Mouse (Mus musculus): ENCODE results near the gene Nudcd3. TPM values are rescaled to one million over a fixed set of nuclear protein-coding genes. Genes with fewer than 3 reads are reported as not detected.

Nudcd3 gene
- total and polyA plus RNA-seq, 2 experiments from 2014 or later, result 29.2 to 37.8 TPM

GRCm38 (mm10) chr11:6123605-6124120 lies 76.6 kb downstream of the Nudcd3 start:
- Histone ChIP-seq H3K4me1 (ENCODE audit: control insufficient read depth, insufficient read depth) (no peaks in the 10 kb centered on the region), H3K9me3 (replicated peaks; ENCODE audit: control insufficient read depth, low read length) (no peaks in the 10 kb centered on the region), H3K27ac (ENCODE audit: low read depth) (no peak overlapping the region), H3K9ac (replicated peaks; ENCODE audit: low read depth, low read length) (no peak overlapping the region), H3K4me2 (ENCODE audit: low read depth, low read length) (no peak overlapping the region), H3K4me3 (ENCODE audit: low read depth, low read length) (no peak overlapping the region), H3K27me3 (ENCODE audit: control insufficient read depth, insufficient read depth, low read length) (no peaks in the 10 kb centered on the region), H3K36me3 (replicated peaks; ENCODE audit: control insufficient read depth, insufficient read depth, low read length) (peaks cover 6% of the 10 kb centered on the region)
- WGBS, result 100% methylated on average over 1 of the region's 1 CpGs
- no peak for ATAC-seq (ENCODE audit: insufficient read depth, low read depth)
- no peak for DNase-seq (ENCODE audit: low spot score)
- TF ChIP-seq EP300 (IDR thresholded peaks at IDR 0.05; ENCODE audit: low read depth) (no peak), CTCF (IDR thresholded peaks at IDR 0.05; ENCODE audit: low read depth) (no peak)

DNA sequence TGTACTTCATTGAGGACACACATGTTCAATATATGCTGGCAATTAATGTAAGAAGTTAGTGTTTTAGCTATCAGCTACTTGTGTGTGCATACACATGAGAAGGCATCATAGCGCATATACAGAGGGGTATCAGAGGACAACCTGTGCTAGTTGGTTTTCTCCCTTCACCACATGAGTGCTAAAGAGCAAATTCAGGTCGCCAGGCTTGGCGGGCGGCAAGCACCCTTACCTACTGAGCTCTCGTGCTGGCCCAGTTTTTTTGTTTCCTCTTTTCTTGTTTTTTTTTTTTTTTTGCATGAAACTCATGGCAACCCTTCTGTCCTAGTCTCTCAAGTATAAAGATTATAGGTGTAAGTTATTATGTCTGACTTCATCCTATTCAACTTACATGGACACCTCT lies 77.6 kb downstream of the Nudcd3 start:
- no peak overlapping the region for H3K9ac ChIP-seq (replicated peaks; ENCODE audit: low read depth, low read length)
- H3K4me3 ChIP-seq (ENCODE audit: low read depth, low read length), result no peak overlapping the region
- DNase-seq (ENCODE audit: low spot score) (no peak), ATAC-seq (ENCODE audit: insufficient read depth, low read depth) (no peak)
- no peaks in the 10 kb centered on the region for H3K4me1 ChIP-seq (ENCODE audit: control insufficient read depth, insufficient read depth)
- H3K9me3 ChIP-seq (replicated peaks; ENCODE audit: control insufficient read depth, low read length), result no peaks in the 10 kb centered on the region
- no peak for TF ChIP-seq EP300 (IDR thresholded peaks at IDR 0.05; ENCODE audit: low read depth)
- TF ChIP-seq CTCF (IDR thresholded peaks at IDR 0.05; ENCODE audit: low read depth), result no peak
- H3K27ac ChIP-seq (ENCODE audit: low read depth), result no peak overlapping the region
- H3K4me2 ChIP-seq (ENCODE audit: low read depth, low read length), result no peak overlapping the region
- peaks cover 12% of the 10 kb centered on the region for H3K36me3 ChIP-seq (replicated peaks; ENCODE audit: control insufficient read depth, insufficient read depth, low read length)
- 93% methylated on average over 5 of the region's 5 CpGs for WGBS
- H3K27me3 ChIP-seq (ENCODE audit: control insufficient read depth, insufficient read depth, low read length), result no peaks in the 10 kb centered on the region

GRCm38 (mm10) chr11:6120596-6120995 lies 79.6 kb downstream of the Nudcd3 start:
- Histone ChIP-seq H3K9me3 (replicated peaks; ENCODE audit: control insufficient read depth, low read length) (no peaks in the 10 kb centered on the region), H3K36me3 (replicated peaks; ENCODE audit: control insufficient read depth, insufficient read depth, low read length) (peaks cover 16% of the 10 kb centered on the region), H3K4me3 (ENCODE audit: low read depth, low read length) (no peak overlapping the region), H3K9ac (replicated peaks; ENCODE audit: low read depth, low read length) (no peak overlapping the region), H3K27ac (ENCODE audit: low read depth) (no peak overlapping the region), H3K27me3 (ENCODE audit: control insufficient read depth, insufficient read depth, low read length) (no peaks in the 10 kb centered on the region), H3K4me2 (ENCODE audit: low read depth, low read length) (no peak overlapping the region), H3K4me1 (ENCODE audit: control insufficient read depth, insufficient read depth) (no peaks in the 10 kb centered on the region)
- 76% methylated on average over 11 of the region's 11 CpGs for WGBS
- TF ChIP-seq CTCF (IDR thresholded peaks at IDR 0.05; ENCODE audit: low read depth) (no peak), EP300 (IDR thresholded peaks at IDR 0.05; ENCODE audit: low read depth) (no peak)
- no peak for DNase-seq (ENCODE audit: low spot score)
- no peak for ATAC-seq (ENCODE audit: insufficient read depth, low read depth)

DNA sequence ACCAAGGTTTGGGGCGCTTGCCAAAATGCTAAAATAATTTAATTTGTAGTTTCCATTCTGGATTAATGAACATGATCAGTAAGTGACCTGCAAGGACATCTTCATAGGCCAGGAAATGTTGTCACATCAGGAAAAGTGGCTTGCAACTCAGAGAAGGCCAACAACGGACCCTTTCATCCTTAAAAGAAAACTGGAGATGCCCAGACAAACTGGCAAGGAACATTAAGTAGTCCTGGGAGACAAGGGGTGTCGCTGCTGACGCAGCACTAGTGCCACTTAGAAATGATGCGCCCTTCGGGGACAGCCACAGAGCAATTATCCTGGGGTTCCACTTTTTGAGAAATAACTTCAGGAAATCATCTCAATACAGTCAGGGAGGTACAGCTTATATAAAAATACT lies 80.2 kb downstream of the Nudcd3 start:
- Histone ChIP-seq H3K9ac (replicated peaks; ENCODE audit: low read depth, low read length) (no peak overlapping the region), H3K9me3 (replicated peaks; ENCODE audit: control insufficient read depth, low read length) (no peaks in the 10 kb centered on the region), H3K27ac (ENCODE audit: low read depth) (no peak overlapping the region), H3K4me1 (ENCODE audit: control insufficient read depth, insufficient read depth) (no peaks in the 10 kb centered on the region), H3K4me2 (ENCODE audit: low read depth, low read length) (no peak overlapping the region), H3K4me3 (ENCODE audit: low read depth, low read length) (no peak overlapping the region), H3K36me3 (replicated peaks; ENCODE audit: control insufficient read depth, insufficient read depth, low read length) (peaks cover 16% of the 10 kb centered on the region), H3K27me3 (ENCODE audit: control insufficient read depth, insufficient read depth, low read length) (no peaks in the 10 kb centered on the region)
- 93% methylated on average over 6 of the region's 6 CpGs for WGBS
- TF ChIP-seq CTCF (IDR thresholded peaks at IDR 0.05; ENCODE audit: low read depth) (no peak), EP300 (IDR thresholded peaks at IDR 0.05; ENCODE audit: low read depth) (no peak)
- ATAC-seq (ENCODE audit: insufficient read depth, low read depth), result no peak
- DNase-seq (ENCODE audit: low spot score), result no peak

- Histone ChIP-seq H3K9ac (replicated peaks; ENCODE audit: low read depth, low read length) (no peak overlapping the region), H3K9me3 (replicated peaks; ENCODE audit: control insufficient read depth, low read length) (no peaks in the 10 kb centered on the region), H3K4me1 (ENCODE audit: control insufficient read depth, insufficient read depth) (no peaks in the 10 kb centered on the region), H3K4me3 (ENCODE audit: low read depth, low read length) (no peak overlapping the region), H3K27ac (ENCODE audit: low read depth) (no peak overlapping the region), H3K4me2 (ENCODE audit: low read depth, low read length) (no peak overlapping the region), H3K27me3 (ENCODE audit: control insufficient read depth, insufficient read depth, low read length) (no peaks in the 10 kb centered on the region), H3K36me3 (replicated peaks; ENCODE audit: control insufficient read depth, insufficient read depth, low read length) (peaks cover 16% of the 10 kb centered on the region; the same call in 1 of the 2 replicates)
- no peak for TF ChIP-seq EP300 (IDR thresholded peaks at IDR 0.05; ENCODE audit: low read depth)
- no peak for TF ChIP-seq CTCF (IDR thresholded peaks at IDR 0.05; ENCODE audit: low read depth)
- DNase-seq (ENCODE audit: low spot score) (no peak), ATAC-seq (ENCODE audit: insufficient read depth, low read depth) (no peak)
- WGBS, result 56% methylated on average over 11 of the region's 11 CpGs
Observed at GRCm38 (mm10) chr11:6119312-6119711, 80.9 kb downstream of the Nudcd3 start.

DNA sequence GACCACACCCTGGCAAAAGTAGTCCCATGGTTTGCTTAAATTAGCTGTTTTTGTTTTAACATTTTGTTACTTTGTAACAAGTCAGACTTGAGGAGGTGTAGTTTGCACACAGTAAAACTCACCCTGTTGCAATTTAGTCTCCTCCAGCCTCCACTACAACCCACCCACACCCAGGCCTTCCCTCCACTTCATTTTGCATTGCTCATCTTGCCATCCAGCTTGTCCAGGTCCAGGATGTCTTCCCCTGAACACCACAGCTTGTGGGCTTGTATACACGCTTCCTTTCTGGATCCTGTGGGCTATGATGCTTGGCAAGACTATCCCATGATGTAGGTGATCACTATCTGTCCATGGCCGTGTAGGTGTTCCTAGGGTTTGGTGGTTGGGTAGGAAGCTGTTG lies 82.3 kb downstream of the Nudcd3 start:
- no peak overlapping the region for H3K4me2 ChIP-seq (ENCODE audit: low read depth, low read length)
- no peak for ATAC-seq (ENCODE audit: insufficient read depth, low read depth)
- no peaks in the 10 kb centered on the region for H3K27me3 ChIP-seq (ENCODE audit: control insufficient read depth, insufficient read depth, low read length)
- WGBS, result 86% methylated on average over 2 of the region's 2 CpGs
- no peak overlapping the region for H3K4me3 ChIP-seq (ENCODE audit: low read depth, low read length)
- H3K9me3 ChIP-seq (replicated peaks; ENCODE audit: control insufficient read depth, low read length), result no peaks in the 10 kb centered on the region
- no peak for TF ChIP-seq EP300 (IDR thresholded peaks at IDR 0.05; ENCODE audit: low read depth)
- no peak for TF ChIP-seq CTCF (IDR thresholded peaks at IDR 0.05; ENCODE audit: low read depth)
- DNase-seq (ENCODE audit: low spot score), result no peak
- H3K27ac ChIP-seq (ENCODE audit: low read depth), result no peak overlapping the region
- H3K9ac ChIP-seq (replicated peaks; ENCODE audit: low read depth, low read length), result no peak overlapping the region
- peaks cover 24% of the 10 kb centered on the region for H3K36me3 ChIP-seq (replicated peaks; ENCODE audit: control insufficient read depth, insufficient read depth, low read length)
- H3K4me1 ChIP-seq (ENCODE audit: control insufficient read depth, insufficient read depth), result no peaks in the 10 kb centered on the region

All from heart, postnatal 0 days (tissue).